ENCODE assay signal across 19 mouse cellular contexts in genomic region chr2:135869637-135870036, GRCm38 (mm10).
A peak's percentile ranks its signal among the peaks of the same experiment; 100 is the strongest.
DNase-seq lines count a peak whose midpoint lies in the region; ATAC-seq lines count a peak whose summit lies in the region.
"Had no signal": no experiment of that assay in that cellular context is flagged by ENCODE, and none has a peak within 500 bp of the region (broad histone marks: within the 10 kb centered on the region; RNA-seq: fewer than 3 reads in every experiment).

No protein-coding gene starts in this region.

- H3K4me2 ChIP-seq in midbrain, embryonic 11.5 days: no peak overlapping the region
- H3K4me2 ChIP-seq: embryonic facial prominence, embryonic 12.5 days; forebrain, embryonic 13.5 days; forebrain, embryonic 15.5 days had no signal

- H3K27ac ChIP-seq in heart, embryonic 10.5 days: no peak overlapping the region
- H3K27ac ChIP-seq in midbrain, embryonic 11.5 days (ENCODE audit: low read depth, low read length): no peak overlapping the region
- H3K27ac ChIP-seq in midbrain, embryonic 10.5 days (replicated peaks): no peak overlapping the region
- peak overlapping the region; percentile 86 for H3K27ac ChIP-seq in brown adipose tissue, adult 24 weeks (replicated peaks; ENCODE audit: low read depth, low read length)
- H3K27ac ChIP-seq: embryonic facial prominence, embryonic 10.5 days; embryonic facial prominence, embryonic 12.5 days; forebrain, embryonic 13.5 days; forebrain, embryonic 15.5 days had no signal

- H3K9me3 ChIP-seq in heart, embryonic 10.5 days: no peaks in the 10 kb centered on the region
- H3K9me3 ChIP-seq in midbrain, embryonic 11.5 days (ENCODE audit: control insufficient read depth, low read length): no peaks in the 10 kb centered on the region
- H3K9me3 ChIP-seq in midbrain, embryonic 10.5 days (replicated peaks): no peaks in the 10 kb centered on the region
- H3K9me3 ChIP-seq: embryonic facial prominence, embryonic 10.5 days; embryonic facial prominence, embryonic 12.5 days; forebrain, embryonic 13.5 days; forebrain, embryonic 15.5 days had no signal

- peak; percentile 7 for DNase-seq in heart, embryonic 10.5 days (ENCODE audit: low spot score)
- no peak for DNase-seq in heart, postnatal 25 days (ENCODE audit: low spot score)
- DNase-seq in midbrain, embryonic 11.5 days (ENCODE audit: low spot score, missing footprints): peak; percentile 14
- no peak for DNase-seq in midbrain, embryonic 10.5 days (ENCODE audit: low spot score)
- DNase-seq in thymus, adult 18-20 months: no peak
- no peak for DNase-seq in adrenal gland, adult 8-10 months
- DNase-seq: adrenal gland, postnatal 10 days; adrenal gland, postnatal 25 days; cerebellum, adult 11-12 months; cerebellum, adult 9-10 months; cerebellum, postnatal 10 days; cerebellum, postnatal 25 days; forebrain, postnatal 0 days had no signal

- 73% methylated on average over 7 of the region's 7 CpGs for WGBS in heart, embryonic 10.5 days
- WGBS in midbrain, embryonic 11.5 days: 88% methylated on average over 7 of the region's 7 CpGs
- WGBS in midbrain, embryonic 10.5 days: 87% methylated on average over 7 of the region's 7 CpGs

- H3K36me3 ChIP-seq in heart, embryonic 10.5 days: no peaks in the 10 kb centered on the region
- no peaks in the 10 kb centered on the region for H3K36me3 ChIP-seq in midbrain, embryonic 11.5 days (ENCODE audit: control insufficient read depth, insufficient read depth, low read length)
- H3K36me3 ChIP-seq in midbrain, embryonic 10.5 days: no peaks in the 10 kb centered on the region
- H3K36me3 ChIP-seq: embryonic facial prominence, embryonic 10.5 days; embryonic facial prominence, embryonic 12.5 days; forebrain, embryonic 15.5 days had no signal

- H3K4me3 ChIP-seq in heart, embryonic 10.5 days: no peak overlapping the region
- H3K4me3 ChIP-seq in midbrain, embryonic 11.5 days (ENCODE audit: low read depth, low read length): no peak overlapping the region
- no peak overlapping the region for H3K4me3 ChIP-seq in midbrain, embryonic 10.5 days
- no peak overlapping the region for H3K4me3 ChIP-seq in brown adipose tissue, adult 24 weeks (ENCODE audit: insufficient read depth, low read depth, low read length)
- H3K4me3 ChIP-seq: embryonic facial prominence, embryonic 10.5 days; embryonic facial prominence, embryonic 12.5 days; forebrain, embryonic 13.5 days; forebrain, embryonic 15.5 days had no signal

- H3K9ac ChIP-seq in midbrain, embryonic 11.5 days (ENCODE audit: low read length): no peak overlapping the region
- H3K9ac ChIP-seq: embryonic facial prominence, embryonic 12.5 days; forebrain, embryonic 13.5 days; forebrain, embryonic 15.5 days; forebrain, postnatal 0 days had no signal

- ATAC-seq in midbrain, embryonic 11.5 days (ENCODE audit: low FRiP score): no peak
- ATAC-seq in megakaryocyte progenitor cell, adult 5-6 weeks (replicated peaks; ENCODE audit: poor library complexity): peak; percentile 55; the same call in 1 of the 2 replicates
- ATAC-seq: forebrain, embryonic 13.5 days; forebrain, embryonic 15.5 days; forebrain, postnatal 0 days had no signal

- peaks cover 21% of the 10 kb centered on the region; the same call in 1 of the 2 replicates for H3K4me1 ChIP-seq in heart, embryonic 10.5 days
- no peaks in the 10 kb centered on the region for H3K4me1 ChIP-seq in midbrain, embryonic 11.5 days (ENCODE audit: control insufficient read depth, insufficient read depth, low read length)
- H3K4me1 ChIP-seq in midbrain, embryonic 10.5 days: peaks cover 15% of the 10 kb centered on the region
- peaks cover 24% of the 10 kb centered on the region; the same call in 1 of the 2 replicates for H3K4me1 ChIP-seq in brown adipose tissue, adult 24 weeks (ENCODE audit: control insufficient read depth, insufficient read depth, insufficient read length, low read length)
- H3K4me1 ChIP-seq: forebrain, embryonic 15.5 days had no signal

- intact Hi-C loops in heart, postnatal 25 days (cut with DNase I): no loop called here

- H3K27me3 ChIP-seq in heart, embryonic 10.5 days (ENCODE audit: insufficient read depth, poor library complexity, severe bottlenecking): no peaks in the 10 kb centered on the region
- H3K27me3 ChIP-seq in midbrain, embryonic 11.5 days (ENCODE audit: control insufficient read depth, insufficient read depth, low read length): no peaks in the 10 kb centered on the region
- no peaks in the 10 kb centered on the region for H3K27me3 ChIP-seq in midbrain, embryonic 10.5 days (ENCODE audit: low read depth, poor library complexity, severe bottlenecking)
- H3K27me3 ChIP-seq: embryonic facial prominence, embryonic 12.5 days; forebrain, embryonic 13.5 days; forebrain, embryonic 15.5 days had no signal

Comparison
In these comparisons a context has a peak if more than half of its experiments do, and no peak if none do; other contexts are left out.
1. DNase-seq: peak in heart, embryonic 10.5 days (single experiment) and midbrain, embryonic 11.5 days (single experiment); none in heart, postnatal 25 days (single experiment), midbrain, embryonic 10.5 days (single experiment), thymus, adult 18-20 months (0 of 2) and adrenal gland, adult 8-10 months (single experiment).